In genomic region chr19:24454451-24454850, GRCm38 (mm10) we compare ENCODE assay signal across 20 mouse cellular contexts.
"Had no signal": no experiment of that assay in that cellular context is flagged by ENCODE, and none has a peak within 500 bp of the region (broad histone marks: within the 10 kb centered on the region; RNA-seq: fewer than 3 reads in every experiment).

No protein-coding gene starts in this region.

- H3K27me3 ChIP-seq: limb, embryonic 12.5 days; limb, embryonic 15.5 days; midbrain, embryonic 15.5 days; neural tube, embryonic 13.5 days had no signal

- H3K27ac ChIP-seq: limb, embryonic 12.5 days; limb, embryonic 15.5 days; liver, embryonic 14.5 days; macrophage; midbrain, embryonic 15.5 days; neural tube, embryonic 13.5 days had no signal

- H3K9ac ChIP-seq: limb, embryonic 12.5 days; limb, embryonic 15.5 days; liver, embryonic 14.5 days; liver, postnatal 0 days; lung, embryonic 14.5 days; midbrain, embryonic 12.5 days; midbrain, embryonic 15.5 days; neural tube, embryonic 13.5 days had no signal

- DNase-seq: kidney, adult 18-20 months; kidney, adult 9 months; kidney, postnatal 14 days; kidney, postnatal 4 days; layer of hippocampus, postnatal 36 days; left cerebral cortex, postnatal 4 days; liver, postnatal 0 days; thymus, postnatal 25 days had no signal

- H3K4me3 ChIP-seq: left cerebral cortex, adult 2 months; limb, embryonic 12.5 days; limb, embryonic 15.5 days; midbrain, embryonic 12.5 days; midbrain, embryonic 15.5 days; myocyte; neural tube, embryonic 13.5 days had no signal

- ATAC-seq: liver, postnatal 0 days; lung, postnatal 0 days; midbrain, embryonic 15.5 days had no signal

- H3K9me3 ChIP-seq: limb, embryonic 12.5 days; limb, embryonic 15.5 days; midbrain, embryonic 12.5 days; midbrain, embryonic 15.5 days; neural tube, embryonic 13.5 days had no signal

- H3K4me2 ChIP-seq: limb, embryonic 12.5 days; limb, embryonic 15.5 days; liver, embryonic 11.5 days; lung, embryonic 14.5 days; midbrain, embryonic 12.5 days; midbrain, embryonic 15.5 days had no signal

- H3K36me3 ChIP-seq: limb, embryonic 12.5 days; limb, embryonic 15.5 days; midbrain, embryonic 12.5 days; midbrain, embryonic 15.5 days; neural tube, embryonic 13.5 days had no signal
